9 mouse cellular contexts compared by ENCODE assay signal in genomic region chr2:157565446-157565845, GRCm38 (mm10). TPM values are rescaled to one million over a fixed set of nuclear protein-coding genes. Genes with fewer than 3 reads are reported as not detected.
DNase-seq lines count a peak whose midpoint lies in the region; ATAC-seq and TF ChIP-seq lines count a peak whose summit lies in the region.
"Had no signal": no experiment of that assay in that cellular context is flagged by ENCODE, and none has a peak within 500 bp of the region (broad histone marks: within the 10 kb centered on the region; RNA-seq: fewer than 3 reads in every experiment).

No protein-coding gene starts in this region.

- H3K4me2 ChIP-seq in heart, embryonic 15.5 days, result peak overlapping the region; percentile 74
- peak overlapping the region; percentile 68 for H3K4me2 ChIP-seq in stomach, embryonic 16.5 days (ENCODE audit: low read depth, low read length)

- H3K27me3 ChIP-seq in erythroblast, embryonic 14.5 days (ENCODE audit: control insufficient read depth), result peaks cover 27% of the 10 kb centered on the region
- no peaks in the 10 kb centered on the region for H3K27me3 ChIP-seq in ES-Bruce4 (ENCODE audit: control insufficient read depth, insufficient read depth, low read length, poor library complexity, severe bottlenecking)
- no peaks in the 10 kb centered on the region for H3K27me3 ChIP-seq in heart, embryonic 15.5 days
- H3K27me3 ChIP-seq in stomach, embryonic 16.5 days (ENCODE audit: control insufficient read depth, insufficient read depth, low read length), result no peaks in the 10 kb centered on the region
- H3K27me3 ChIP-seq: Patski had no signal

- no peak for TF ChIP-seq EP300 in ES-Bruce4 (IDR thresholded peaks at IDR 0.05; ENCODE audit: insufficient read depth, low read depth, low read length)

- H3K9ac ChIP-seq in ES-Bruce4 (ENCODE audit: low read depth, poor library complexity, severe bottlenecking), result peak overlapping the region; percentile 68
- peak overlapping the region; percentile 99 for H3K9ac ChIP-seq in heart, embryonic 15.5 days
- H3K9ac ChIP-seq in stomach, embryonic 16.5 days (ENCODE audit: low read length), result peak overlapping the region; percentile 85

- WGBS in heart, embryonic 15.5 days, result 5% methylated on average over 13 of the region's 13 CpGs
- 5% methylated on average over 13 of the region's 13 CpGs for WGBS in lung, adult 2 months
- 8% methylated on average over 13 of the region's 13 CpGs for whole genome bisulfite sequencing in stomach, embryonic 16.5 days

- H3K27ac ChIP-seq in ES-Bruce4 (ENCODE audit: insufficient read depth, low read length), result no peak overlapping the region
- H3K27ac ChIP-seq in heart, embryonic 15.5 days, result peak overlapping the region; percentile 90
- H3K27ac ChIP-seq in stomach, embryonic 16.5 days (ENCODE audit: low read length), result peak overlapping the region; percentile 92; the same call in 1 of the 2 replicates

- H3K4me1 ChIP-seq in erythroblast, embryonic 14.5 days (ENCODE audit: control insufficient read depth), result peaks cover 32% of the 10 kb centered on the region
- H3K4me1 ChIP-seq in ES-Bruce4 (ENCODE audit: control insufficient read depth, insufficient read depth, low read length), result peaks cover 6% of the 10 kb centered on the region
- peaks cover 32% of the 10 kb centered on the region for H3K4me1 ChIP-seq in heart, embryonic 15.5 days (replicated peaks)
- peaks cover 9% of the 10 kb centered on the region; the same call in 1 of the 2 replicates for H3K4me1 ChIP-seq in lung, adult 2 months (ENCODE audit: control insufficient read depth, insufficient read depth, low read length)
- peaks cover 13% of the 10 kb centered on the region for H3K4me1 ChIP-seq in stomach, embryonic 16.5 days (ENCODE audit: control insufficient read depth, insufficient read depth, low read length)

- peaks cover 6% of the 10 kb centered on the region for H3K36me3 ChIP-seq in erythroblast, embryonic 14.5 days (ENCODE audit: control insufficient read depth)
- H3K36me3 ChIP-seq in ES-Bruce4 (ENCODE audit: control insufficient read depth, insufficient read depth, low read length, poor library complexity, severe bottlenecking), result 0 out of 2 replicates have a peak, but pooled peaks cover 4% of the 10 kb centered on the region
- H3K36me3 ChIP-seq in heart, embryonic 15.5 days, result peaks cover 16% of the 10 kb centered on the region
- peaks cover 8% of the 10 kb centered on the region for H3K36me3 ChIP-seq in stomach, embryonic 16.5 days (ENCODE audit: control insufficient read depth, insufficient read depth, low read length)

- no peak for ATAC-seq in erythroblast, adult 5-6 weeks (replicated peaks; ENCODE audit: low FRiP score, poor library complexity, severe bottlenecking)
- no peak for ATAC-seq in heart, embryonic 15.5 days (replicated peaks; ENCODE audit: insufficient number of reproducible peaks, insufficient read depth, low FRiP score, low read depth)
- ATAC-seq in stomach, embryonic 16.5 days (ENCODE audit: insufficient read depth, low FRiP score), result no peak

- peak; percentile 46 for DNase-seq in lung, adult 2 months
- no peak for DNase-seq in thymus, postnatal 4 days
- DNase-seq in left cerebral cortex, postnatal 36 days (ENCODE audit: low spot score in 2 of 2), result no peak

- H3K4me3 ChIP-seq in erythroblast, embryonic 14.5 days (replicated peaks), result peak overlapping the region; percentile 82
- H3K4me3 ChIP-seq in ES-Bruce4 (ENCODE audit: low read depth, low read length), result peak overlapping the region; percentile 99
- H3K4me3 ChIP-seq in heart, embryonic 15.5 days, result peak overlapping the region; percentile 99
- peak overlapping the region; percentile 60 for H3K4me3 ChIP-seq in lung, adult 2 months (replicated peaks; ENCODE audit: extremely low read depth, low read depth, low read length)
- H3K4me3 ChIP-seq in stomach, embryonic 16.5 days (replicated peaks; ENCODE audit: low read length), result peak overlapping the region; percentile 79

- intact Hi-C loops in left cerebral cortex, postnatal 36 days (cut with DNase I), result no loop called here

- no peak for TF ChIP-seq POLR2A in ES-Bruce4 (IDR thresholded peaks at IDR 0.05; ENCODE audit: insufficient read depth, low read length)
- TF ChIP-seq POLR2A in lung, adult 2 months (IDR thresholded peaks at IDR 0.05; ENCODE audit: borderline replicate concordance, extremely low read depth, low read depth, low read length), result peak; percentile 32; the same call in 1 of the 2 replicates

- H3K9me3 ChIP-seq in erythroblast, embryonic 14.5 days (ENCODE audit: control insufficient read depth, low read length), result peaks cover 12% of the 10 kb centered on the region
- peaks cover 12% of the 10 kb centered on the region for H3K9me3 ChIP-seq in ES-Bruce4 (replicated peaks; ENCODE audit: control insufficient read depth, insufficient read depth, low read length, poor library complexity, severe bottlenecking)
- H3K9me3 ChIP-seq in heart, embryonic 15.5 days (replicated peaks), result peaks cover 7% of the 10 kb centered on the region; the same call in 1 of the 2 replicates
- H3K9me3 ChIP-seq in stomach, embryonic 16.5 days (replicated peaks; ENCODE audit: control insufficient read depth, low read length), result peaks cover under 1% of the 10 kb centered on the region; the same call in 1 of the 2 replicates

- TF ChIP-seq CTCF in ES-Bruce4 (IDR thresholded peaks at IDR 0.05; ENCODE audit: low read depth, low read length), result no peak
- TF ChIP-seq CTCF in lung, adult 2 months (IDR thresholded peaks at IDR 0.05; ENCODE audit: insufficient read depth, low read length), result no peak

RNA-seq across cellular contexts. Expression of gene Nnat, which starts 5.6 kb away (rescaled TPM):
- polyA plus RNA-seq in erythroblast, embryonic 14.5 days (2012), result 0.03 TPM in 1 of 2 replicates, not detected in the other
- total RNA-seq in erythroblast, adult 5-6 weeks (2015; ENCODE audit: low replicate concordance), result not detected in 2 replicates
- total RNA-seq in erythroblast, adult 5-6 weeks (2017; ENCODE audit: low replicate concordance), result not detected in 2 replicates
- 42.8 and 48.6 TPM in 2 replicates for polyA plus RNA-seq in ES-Bruce4 (2011; ENCODE audit: insufficient read depth, insufficient read length, low read depth, missing spikeins)
- polyA plus RNA-seq in heart, embryonic 15.5 days (2015; fragmentation: Nextera tagmentation; extraction: Ambion mirVana), result 54.1 and 117 TPM in 2 replicates
- polyA plus RNA-seq in lung, adult 2 months (2012; rRNA removed), result 25.3 and 56.8 TPM in 2 replicates
- 268 and 304 TPM in 2 replicates for polyA plus RNA-seq in stomach, embryonic 16.5 days (2015; fragmentation: Nextera tagmentation; extraction: Ambion mirVana)
- 100 to 1,000 TPM; 188 to 255 TPM for total RNA-seq in left cerebral cortex, postnatal 36 days (2021)

RNA-seq across cellular contexts. Expression of gene Blcap, which starts 5.6 kb away (rescaled TPM):
- 0.66 and 0.85 TPM in 2 replicates for polyA plus RNA-seq in erythroblast, embryonic 14.5 days (2012)
- total RNA-seq in erythroblast, adult 5-6 weeks (2015; ENCODE audit: low replicate concordance), result 6.9 and 11.5 TPM in 2 replicates
- 3.0 and 3.5 TPM in 2 replicates for total RNA-seq in erythroblast, adult 5-6 weeks (2017; ENCODE audit: low replicate concordance)
- 49.1 and 56.7 TPM in 2 replicates for polyA plus RNA-seq in ES-Bruce4 (2011; ENCODE audit: insufficient read depth, insufficient read length, low read depth, missing spikeins)
- polyA plus RNA-seq in heart, embryonic 15.5 days (2015; fragmentation: Nextera tagmentation; extraction: Ambion mirVana), result 32.5 and 35.7 TPM in 2 replicates
- polyA plus RNA-seq in lung, adult 2 months (2012; rRNA removed), result 41.3 and 49.3 TPM in 2 replicates
- polyA plus RNA-seq in stomach, embryonic 16.5 days (2015; fragmentation: Nextera tagmentation; extraction: Ambion mirVana), result 45.3 and 50.0 TPM in 2 replicates
- 100 to 1,000 TPM in 1 of 2 experiments, 10 to 100 TPM in 1; 90.4 to 113 TPM for total RNA-seq in left cerebral cortex, postnatal 36 days (2021)

Comparison
In these comparisons a context has a peak if more than half of its experiments do, and no peak if none do; other contexts are left out.
1. RNA of gene Nnat, which starts 5.6 kb away (polyA plus RNA-seq): 268 to 304 TPM in stomach, embryonic 16.5 days, 54.1 to 117 TPM in heart, embryonic 15.5 days, 42.8 to 48.6 TPM in ES-Bruce4 and 25.3 to 56.8 TPM in lung, adult 2 months; 0.03 TPM in erythroblast, embryonic 14.5 days; every median in the first group is over 10 times any median in the second.
2. RNA of gene Blcap, which starts 5.6 kb away (polyA plus RNA-seq): 49.1 to 56.7 TPM in ES-Bruce4, 41.3 to 49.3 TPM in lung, adult 2 months, 45.3 to 50.0 TPM in stomach, embryonic 16.5 days and 32.5 to 35.7 TPM in heart, embryonic 15.5 days; 0.66 to 0.85 TPM in erythroblast, embryonic 14.5 days; every median in the first group is over 10 times any median in the second.
3. Peak in every context shown above with its lines, with median percentiles within 50 percentile points of each other: H3K4me3 ChIP-seq and H3K9ac ChIP-seq.